Mouse (Mus musculus) adrenal gland, adult 8-10 months (tissue): Measurements from ENCODE around the gene Tpd52l1. TPM values are rescaled to one million over a fixed set of nuclear protein-coding genes. Genes with fewer than 3 reads are reported as not detected.
"Not testable (repeated sequence)": the region's sequence is repeated elsewhere in the genome, so short reads cannot be mapped to it uniquely, and the experiment has no call there.

Experiments used
- DNase-seq: peaks from one replicate; pipeline ENCODE4 v3.0.0; 2022
- total RNA-seq, 4 experiments: library from RNA; stranded (reverse); gene quantifications; 2 replicates each; pipeline ENCODE4 v1.2.4; 2022

The Tpd52l1 gene
- 10 to 100 TPM; 46.2 to 55.3 (median 50.9) TPM for total RNA-seq

DNA sequence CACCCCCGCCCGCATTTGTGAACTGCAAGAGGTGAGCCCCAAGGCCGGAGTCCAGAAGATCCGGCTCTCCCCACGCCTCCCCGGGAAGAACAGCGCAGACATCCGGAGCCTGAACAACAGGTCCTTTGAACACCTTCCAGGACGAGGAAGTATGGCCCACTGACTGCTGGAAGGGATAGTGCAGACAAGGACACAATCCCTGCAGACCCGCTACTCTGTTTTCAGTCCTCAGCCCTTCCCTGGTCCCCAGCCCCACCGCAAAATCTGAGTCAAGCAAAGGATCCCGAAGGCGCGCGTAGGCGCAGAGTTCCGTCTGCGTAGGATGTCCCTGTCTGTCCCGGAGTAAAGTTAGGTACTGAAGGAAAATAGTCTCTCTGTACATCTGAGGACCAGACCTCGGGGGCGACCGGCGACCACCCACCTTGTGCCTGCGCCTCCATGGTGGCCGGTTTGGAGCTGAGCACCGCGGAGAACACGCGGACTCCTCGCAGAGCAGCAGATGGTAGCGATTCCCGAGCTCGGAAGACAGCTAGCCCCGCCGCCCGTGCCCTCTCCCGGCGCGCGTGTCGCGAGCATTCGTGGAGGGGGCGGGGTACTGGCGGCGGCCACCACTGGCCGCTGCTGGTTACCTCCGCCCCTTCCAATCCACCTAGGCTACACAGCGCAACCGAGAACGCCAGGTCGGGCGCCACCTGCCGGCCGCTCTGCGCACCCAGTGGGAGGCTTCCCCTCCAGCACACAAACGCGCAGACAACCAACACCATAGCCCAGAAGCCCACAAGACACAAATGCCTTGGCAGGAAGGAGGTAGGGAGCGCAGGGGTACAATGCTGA is at the start of gene Tpd52l1:
Gene Tpd52l1, minus strand, starts transcription at position 668 of the 834 bp plus-strand sequence.
- peak; percentile 87 for DNase-seq

- DNase-seq: no peak
These were observed 48.5 kb upstream of the Tpd52l1 start for GRCm38 (mm10) chr10:31494296-31494695.

- no peak for DNase-seq
These were observed 21.5 kb upstream of the Tpd52l1 start for GRCm38 (mm10) chr10:31467043-31467898.

- DNase-seq: no peak
These were observed 20.2 kb upstream of the Tpd52l1 start for GRCm38 (mm10) chr10:31465840-31466541.

- no peak for DNase-seq
These were observed 19.7 kb upstream of the Tpd52l1 start for GRCm38 (mm10) chr10:31465424-31465823.

DNA sequence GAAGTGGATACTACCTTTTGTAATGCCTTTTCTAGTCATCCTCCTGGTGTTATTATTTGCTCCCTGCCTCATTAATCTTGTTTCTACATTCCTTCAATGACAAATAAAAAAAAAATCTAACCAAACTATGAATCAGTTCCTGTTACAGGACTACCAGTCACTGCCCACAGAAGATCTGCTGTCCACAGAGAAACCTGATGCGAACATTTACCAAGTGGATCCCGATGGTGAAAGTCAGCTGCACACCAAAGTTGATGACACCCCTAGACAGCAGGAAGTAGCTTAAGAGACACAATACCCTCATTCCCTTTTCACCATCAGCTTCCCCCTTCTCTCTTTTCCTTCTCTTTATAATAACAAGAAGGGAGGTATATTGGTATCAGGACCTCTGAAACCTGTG is 17.3 kb upstream of the Tpd52l1 start:
- DNase-seq: no peak

GRCm38 (mm10) chr10:31456806-31457205 is 11.0 kb upstream of the Tpd52l1 start:
- DNase-seq: no peak

DNA sequence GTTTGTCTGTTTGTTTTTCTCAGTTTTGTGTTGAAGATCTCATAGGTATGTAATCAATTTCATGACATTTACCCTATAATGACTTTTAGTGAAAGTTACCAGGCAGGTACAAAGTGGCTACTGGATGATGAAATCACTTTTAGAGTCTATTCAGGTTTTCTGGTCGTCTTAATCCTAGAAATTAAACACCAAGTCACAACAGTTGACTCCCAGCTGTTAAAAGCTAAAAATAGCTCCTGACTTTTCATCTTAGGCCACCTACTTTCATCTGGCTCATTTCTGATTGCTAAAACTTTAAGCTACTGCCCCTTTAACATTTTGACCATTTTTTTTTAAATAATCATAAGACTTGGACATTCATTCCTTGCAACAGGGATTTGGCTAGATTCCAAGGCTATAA is 1.3 kb upstream of the Tpd52l1 start:
- DNase-seq: no peak

DNA sequence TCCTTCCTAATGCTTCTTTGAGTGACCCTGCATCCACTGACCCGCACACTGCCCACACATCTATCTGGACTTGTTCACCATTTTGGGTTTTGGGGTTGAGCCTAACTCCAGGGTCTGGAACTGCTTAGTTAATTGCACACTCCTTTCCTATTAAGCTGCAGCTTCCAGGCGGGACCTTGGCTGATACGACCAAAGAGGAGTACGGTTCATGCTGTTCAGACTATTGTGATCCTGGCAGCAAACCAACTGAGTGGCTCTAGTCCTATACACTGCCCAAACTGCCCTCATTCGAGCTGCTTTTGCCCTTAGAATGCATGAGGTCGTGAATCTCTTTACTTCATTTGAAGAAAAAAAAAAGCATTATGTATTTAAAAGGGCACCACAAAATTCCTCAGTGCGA is 1.6 kb downstream of the Tpd52l1 start:
- DNase-seq: no peak

- DNase-seq: no peak
These were observed 4.3 kb downstream of the Tpd52l1 start for GRCm38 (mm10) chr10:31441491-31441890.

- DNase-seq: no peak
These were observed 9.7 kb downstream of the Tpd52l1 start for GRCm38 (mm10) chr10:31436047-31436446.

DNA sequence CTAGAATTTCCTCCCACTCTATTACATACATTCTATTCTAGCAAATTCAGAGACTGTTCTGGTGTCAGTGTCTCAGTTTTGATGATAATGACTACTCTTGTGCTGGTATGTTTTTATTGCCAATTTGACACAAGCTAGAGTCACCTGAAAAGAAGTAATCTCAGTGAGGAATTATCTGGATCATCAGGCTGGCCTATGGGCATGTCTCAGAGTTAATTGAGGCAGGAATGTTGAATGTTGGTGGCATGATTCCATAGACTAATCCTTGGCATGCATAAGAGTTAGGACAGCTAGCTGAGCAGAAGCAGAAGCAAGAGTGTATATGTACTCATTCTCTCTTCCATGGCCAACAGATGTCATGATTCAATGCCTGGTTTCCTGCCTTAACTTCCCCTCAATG is 27.8 kb downstream of the Tpd52l1 start:
- DNase-seq: no peak

DNA sequence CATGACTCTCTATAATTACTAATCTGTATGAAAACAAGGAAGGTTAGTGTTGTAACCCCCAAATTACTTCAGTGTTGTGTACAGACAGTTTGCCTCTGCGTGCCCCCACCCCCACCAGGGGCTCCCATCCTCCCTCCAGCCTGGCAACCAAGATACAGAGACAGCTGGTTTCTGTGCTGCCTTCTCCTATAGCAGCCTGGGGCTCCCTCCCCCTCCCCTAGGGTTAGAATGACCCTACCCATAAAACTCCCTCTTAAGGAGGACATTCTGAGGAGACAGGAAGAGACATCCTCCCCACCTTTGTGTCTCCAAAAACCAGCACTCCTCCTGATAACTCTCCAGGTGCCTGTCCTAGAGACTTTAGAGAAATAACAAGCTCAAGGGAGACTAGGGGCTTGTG is 52.8 kb downstream of the Tpd52l1 start:
- no peak for DNase-seq

GRCm38 (mm10) chr10:31390777-31391395 is 54.9 kb downstream of the Tpd52l1 start:
- peak; percentile 11 for DNase-seq

DNA sequence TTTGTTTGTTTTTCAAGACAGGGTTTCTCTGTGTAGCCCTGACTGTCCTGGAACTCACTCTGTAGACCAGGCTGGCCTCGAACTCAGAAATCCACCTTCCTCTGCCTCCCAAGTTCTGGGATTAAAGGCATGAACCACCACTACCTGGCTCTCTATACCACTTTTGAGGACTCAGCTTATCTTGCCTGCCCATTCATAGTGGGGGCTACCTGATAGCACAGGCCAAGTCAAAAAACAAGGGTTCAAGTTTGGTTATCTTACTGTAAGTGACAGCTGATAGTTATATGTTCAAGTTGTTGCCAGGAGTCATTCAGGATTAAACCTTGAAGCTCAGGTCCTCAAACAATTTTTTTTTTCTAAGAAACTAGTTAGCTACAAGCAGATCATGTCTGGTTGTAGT is 57.2 kb downstream of the Tpd52l1 start:
- DNase-seq: not testable (repeated sequence)

GRCm38 (mm10) chr10:31370200-31370599 is 75.6 kb downstream of the Tpd52l1 start:
- DNase-seq: not testable (repeated sequence)

- DNase-seq: no peak
These were observed 86.0 kb downstream of the Tpd52l1 start for GRCm38 (mm10) chr10:31359749-31360148.

GRCm38 (mm10) chr10:31354886-31355461 is 90.8 kb downstream of the Tpd52l1 start:
- DNase-seq: no peak

GRCm38 (mm10) chr10:31354141-31354540 is 91.6 kb downstream of the Tpd52l1 start:
- DNase-seq: peak; percentile 30

GRCm38 (mm10) chr10:31352845-31353427 is 92.8 kb downstream of the Tpd52l1 start:
- no peak for DNase-seq

GRCm38 (mm10) chr10:31351056-31351455 is 94.7 kb downstream of the Tpd52l1 start:
- peak; percentile 55 for DNase-seq

DNA sequence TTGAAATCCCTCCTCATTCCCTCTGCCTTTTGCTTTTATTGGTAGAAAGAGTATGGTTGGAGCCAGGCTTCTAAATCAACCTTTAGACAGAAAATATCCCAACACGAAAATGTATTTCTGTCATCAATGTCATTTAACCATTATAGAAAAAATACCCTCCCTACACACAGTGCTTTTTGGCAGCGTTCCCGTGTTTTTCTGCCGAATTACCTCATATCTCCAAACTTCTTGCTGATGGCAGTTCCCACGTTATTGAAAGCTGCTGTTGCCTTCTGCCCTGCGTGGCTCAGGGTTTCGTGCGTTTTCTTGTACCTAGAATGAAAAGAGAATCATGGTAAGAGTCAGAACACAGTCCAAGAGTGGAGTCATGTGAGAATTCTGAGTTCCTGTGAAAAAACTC is 99.4 kb downstream of the Tpd52l1 start:
- DNase-seq: peak; percentile 18
